Mouse (Mus musculus) limb, embryonic 10.5 days (tissue): ENCODE results near the gene Hmcn2. TPM values are rescaled to one million over a fixed set of nuclear protein-coding genes. Genes with fewer than 3 reads are reported as not detected.

Experiments used
- DNase-seq: peaks from one replicate; pipeline ENCODE4 v3.0.0-alpha.2; 2017; ENCODE audit warnings: low spot score
- H3K27ac ChIP-seq: fragments of 300-500 bp; sonication (generic); 2 replicates; pipeline ENCODE4 v1.5.1; 2016; ENCODE audit warnings: mild to moderate bottlenecking
- H3K27me3 ChIP-seq: fragments of 300-500 bp; sonication (generic); 2 replicates; pipeline ENCODE4 v1.6.1; 2016; ENCODE audit warnings: low read depth, mild to moderate bottlenecking; ENCODE audit not compliant: poor library complexity, severe bottlenecking
- H3K36me3 ChIP-seq: fragments of 300-500 bp; sonication (generic); 2 replicates; pipeline ENCODE4 v1.6.1; 2016; ENCODE audit warnings: mild to moderate bottlenecking, moderate library complexity
- H3K4me1 ChIP-seq: fragments of 300-500 bp; sonication (generic); 2 replicates; pipeline ENCODE4 v1.6.1; 2016
- H3K4me3 ChIP-seq: fragments of 300-500 bp; sonication (generic); 2 replicates; pipeline ENCODE4 v1.5.1; 2016; ENCODE audit warnings: mild to moderate bottlenecking, moderate library complexity
- H3K9me3 ChIP-seq: fragments of 300-500 bp; sonication (generic); replicated peaks from 2 replicates; pipeline ENCODE4 v1.6.1; 2016; ENCODE audit warnings: mild to moderate bottlenecking
- WGBS: fragments of 180-500 bp; shearing (Covaris S2); methylation state at CpG from one replicate; pipeline ENCODE4 v1.1.7; 2016; 5-methylcytosine and 5-hydroxymethylcytosine counted together
- polyA plus RNA-seq: library from polyadenylated mRNA; unstranded; fragments of >200 nt; fragmentation: Nextera tagmentation; extraction: Ambion mirVana; gene quantifications from 2 replicates; pipeline ENCODE4 v1.2.1, GENCODE M21; 2016

Gene Hmcn2
- polyA plus RNA-seq, result 0.19 TPM in 1 of 2 replicates, not detected in the other

GRCm38 (mm10) chr2:31314007-31314465, at the start of gene Hmcn2:
TSS of gene Hmcn2 (plus strand) at chr2:31314415.
- 3% methylated on average over 30 of the region's 33 CpGs for WGBS
- H3K9me3 ChIP-seq, result no peaks in the 10 kb centered on the region
- H3K27ac ChIP-seq, result no peak within 1 kb of the TSS; the same call in 1 of the 2 replicates
- no peaks in the 10 kb centered on the region for H3K36me3 ChIP-seq
- H3K4me3 ChIP-seq, result peak within 1 kb of the TSS; percentile 42
- peaks cover 22% of the 10 kb centered on the region for H3K4me1 ChIP-seq
- peaks cover 100% of the 10 kb centered on the region for H3K27me3 ChIP-seq
- no peak for DNase-seq

GRCm38 (mm10) chr2:31267447-31267846, 46.8 kb upstream of the Hmcn2 start:
- 51% methylated on average over 6 of the region's 6 CpGs for WGBS
- no peak for DNase-seq
- Histone ChIP-seq H3K4me1 (peaks cover 60% of the 10 kb centered on the region), H3K9me3 (no peaks in the 10 kb centered on the region), H3K4me3 (no peak overlapping the region), H3K36me3 (peaks cover 49% of the 10 kb centered on the region), H3K27me3 (no peaks in the 10 kb centered on the region), H3K27ac (no peak overlapping the region)

GRCm38 (mm10) chr2:31268631-31269030, 45.6 kb upstream of the Hmcn2 start:
- DNase-seq, result no peak
- H3K27me3 ChIP-seq, result no peaks in the 10 kb centered on the region
- peaks cover 48% of the 10 kb centered on the region for H3K4me1 ChIP-seq
- peak overlapping the region; percentile 14; the same call in 1 of the 2 replicates for H3K27ac ChIP-seq
- H3K36me3 ChIP-seq, result peaks cover 60% of the 10 kb centered on the region
- no peaks in the 10 kb centered on the region for H3K9me3 ChIP-seq
- no peak overlapping the region for H3K4me3 ChIP-seq
- WGBS, result 57% methylated on average over 5 of the region's 5 CpGs

GRCm38 (mm10) chr2:31269188-31269587, 45.0 kb upstream of the Hmcn2 start:
- Histone ChIP-seq H3K9me3 (no peaks in the 10 kb centered on the region), H3K27me3 (no peaks in the 10 kb centered on the region), H3K4me1 (peaks cover 43% of the 10 kb centered on the region), H3K36me3 (peaks cover 66% of the 10 kb centered on the region), H3K27ac (peak overlapping the region; percentile 20; the same call in 1 of the 2 replicates), H3K4me3 (no peak overlapping the region)
- no peak for DNase-seq
- 95% methylated on average over 6 of the region's 6 CpGs for WGBS

- DNase-seq, result no peak
- no peaks in the 10 kb centered on the region for H3K27me3 ChIP-seq
- H3K27ac ChIP-seq, result no peak overlapping the region
- peaks cover 36% of the 10 kb centered on the region for H3K4me1 ChIP-seq
- H3K36me3 ChIP-seq, result peaks cover 72% of the 10 kb centered on the region
- no peaks in the 10 kb centered on the region for H3K9me3 ChIP-seq
- WGBS, result 95% methylated on average over 10 of the region's 10 CpGs
- no peak overlapping the region for H3K4me3 ChIP-seq
Observed at GRCm38 (mm10) chr2:31269847-31270246, 44.4 kb upstream of the Hmcn2 start.

- no peaks in the 10 kb centered on the region for H3K27me3 ChIP-seq
- H3K27ac ChIP-seq, result no peak overlapping the region
- WGBS, result 88% methylated on average over 8 of the region's 8 CpGs
- H3K4me1 ChIP-seq, result peaks cover 30% of the 10 kb centered on the region
- no peak overlapping the region for H3K4me3 ChIP-seq
- DNase-seq, result no peak
- no peaks in the 10 kb centered on the region for H3K9me3 ChIP-seq
- peaks cover 79% of the 10 kb centered on the region for H3K36me3 ChIP-seq
Observed at GRCm38 (mm10) chr2:31270470-31270869, 43.7 kb upstream of the Hmcn2 start.

- Histone ChIP-seq H3K27me3 (no peaks in the 10 kb centered on the region), H3K36me3 (peaks cover 80% of the 10 kb centered on the region), H3K9me3 (no peaks in the 10 kb centered on the region), H3K27ac (no peak overlapping the region), H3K4me3 (no peak overlapping the region), H3K4me1 (peaks cover 24% of the 10 kb centered on the region)
- 94% methylated on average over 1 of the region's 1 CpGs for WGBS
- DNase-seq, result no peak
Observed at GRCm38 (mm10) chr2:31271071-31271470, 43.1 kb upstream of the Hmcn2 start.

- no peak for DNase-seq
- WGBS, result 95% methylated on average over 6 of the region's 6 CpGs
- Histone ChIP-seq H3K27me3 (no peaks in the 10 kb centered on the region), H3K27ac (no peak overlapping the region), H3K36me3 (peaks cover 93% of the 10 kb centered on the region), H3K4me3 (no peak overlapping the region), H3K9me3 (no peaks in the 10 kb centered on the region), H3K4me1 (no peaks in the 10 kb centered on the region)
Observed at GRCm38 (mm10) chr2:31274993-31275392, 39.2 kb upstream of the Hmcn2 start.

GRCm38 (mm10) chr2:31277810-31278209, 36.4 kb upstream of the Hmcn2 start:
- Histone ChIP-seq H3K9me3 (no peaks in the 10 kb centered on the region), H3K4me3 (no peak overlapping the region), H3K4me1 (no peaks in the 10 kb centered on the region), H3K27ac (no peak overlapping the region), H3K27me3 (no peaks in the 10 kb centered on the region), H3K36me3 (peaks cover 96% of the 10 kb centered on the region)
- no peak for DNase-seq
- WGBS, result 77% methylated on average over 6 of the region's 6 CpGs

- Histone ChIP-seq H3K27ac (no peak overlapping the region), H3K9me3 (no peaks in the 10 kb centered on the region), H3K4me3 (no peak overlapping the region), H3K36me3 (peaks cover 96% of the 10 kb centered on the region), H3K27me3 (no peaks in the 10 kb centered on the region), H3K4me1 (no peaks in the 10 kb centered on the region)
- WGBS, result 91% methylated on average over 5 of the region's 5 CpGs
- DNase-seq, result no peak
Observed at GRCm38 (mm10) chr2:31278483-31278882, 35.7 kb upstream of the Hmcn2 start.

GRCm38 (mm10) chr2:31281138-31281537, 33.1 kb upstream of the Hmcn2 start:
- Histone ChIP-seq H3K27ac (no peak overlapping the region), H3K36me3 (peaks cover 96% of the 10 kb centered on the region), H3K9me3 (no peaks in the 10 kb centered on the region), H3K4me1 (peaks cover 3% of the 10 kb centered on the region; the same call in 1 of the 2 replicates), H3K4me3 (no peak overlapping the region), H3K27me3 (no peaks in the 10 kb centered on the region)
- WGBS, result 87% methylated on average over 8 of the region's 8 CpGs
- no peak for DNase-seq

- Histone ChIP-seq H3K27ac (no peak overlapping the region), H3K27me3 (no peaks in the 10 kb centered on the region), H3K9me3 (no peaks in the 10 kb centered on the region), H3K4me1 (peaks cover 3% of the 10 kb centered on the region; the same call in 1 of the 2 replicates), H3K4me3 (no peak overlapping the region), H3K36me3 (peaks cover 96% of the 10 kb centered on the region)
- 58% methylated on average over 7 of the region's 7 CpGs for WGBS
- DNase-seq, result no peak
Observed at GRCm38 (mm10) chr2:31282266-31282665, 31.9 kb upstream of the Hmcn2 start.

GRCm38 (mm10) chr2:31282880-31283279, 31.3 kb upstream of the Hmcn2 start:
- 94% methylated on average over 12 of the region's 12 CpGs for WGBS
- no peak for DNase-seq
- no peak overlapping the region for H3K27ac ChIP-seq
- H3K9me3 ChIP-seq, result no peaks in the 10 kb centered on the region
- H3K36me3 ChIP-seq, result peaks cover 96% of the 10 kb centered on the region
- no peak overlapping the region for H3K4me3 ChIP-seq
- peaks cover 3% of the 10 kb centered on the region; the same call in 1 of the 2 replicates for H3K4me1 ChIP-seq
- H3K27me3 ChIP-seq, result no peaks in the 10 kb centered on the region

GRCm38 (mm10) chr2:31284531-31284930, 29.7 kb upstream of the Hmcn2 start:
- H3K36me3 ChIP-seq, result peaks cover 99% of the 10 kb centered on the region
- DNase-seq, result no peak
- 90% methylated on average over 5 of the region's 5 CpGs for WGBS

More at GRCm38 (mm10) chr2:31284531-31284930, 29.7 kb upstream of the Hmcn2 start:
- H3K4me1 ChIP-seq, result peaks cover 3% of the 10 kb centered on the region; the same call in 1 of the 2 replicates
- no peaks in the 10 kb centered on the region for H3K27me3 ChIP-seq
- no peaks in the 10 kb centered on the region for H3K9me3 ChIP-seq
- no peak overlapping the region for H3K4me3 ChIP-seq
- H3K27ac ChIP-seq, result no peak overlapping the region
